Mouse (Mus musculus): ENCODE results near the gene Mark1.

- TF ChIP-seq CTCF (IDR thresholded peaks at IDR 0.05; ENCODE audit: extremely low read depth, insufficient read depth, low read length) (no peak), POLR2A (IDR thresholded peaks at IDR 0.05; ENCODE audit: extremely low read depth, insufficient read depth, low read length) (no peak)
Measured at GRCm38 (mm10) chr1:184958818-184959217, 40.6 kb downstream of the Mark1 start.
